Mouse (Mus musculus) telencephalon, adult 2 months (tissue): ENCODE measurements around the gene Pabpc5.

Experiments used
- DNase-seq: peaks from one replicate; pipeline ENCODE4 v3.0.0-alpha.2; 2011; ENCODE audit warnings: low read depth, low spot score

Gene Pabpc5

GRCm38 (mm10) chrX:119927081-119927571, at the start of gene Pabpc5:
Gene Pabpc5 (plus strand): TSS chrX:119927196.
- peak; percentile 55 for DNase-seq

GRCm38 (mm10) chrX:119886957-119887593, 39.9 kb upstream of the Pabpc5 start:
- no peak for DNase-seq

- no peak for DNase-seq
These were observed 38.6 kb upstream of the Pabpc5 start for GRCm38 (mm10) chrX:119888326-119888920.

- DNase-seq, result no peak
These were observed 856 bp downstream of the Pabpc5 start for GRCm38 (mm10) chrX:119927852-119928251.
